Mouse (Mus musculus) CH12.LX (cell line): ENCODE data around the gene Mypop. TPM values are rescaled to one million over a fixed set of nuclear protein-coding genes. Genes with fewer than 3 reads are reported as not detected.

Experiments
- DNase-seq: peaks from one replicate; pipeline ENCODE4 v3.0.0-alpha.2; 2013; ENCODE audit errors: extremely low read depth
- H3K27ac ChIP-seq: 2 replicates; pipeline ENCODE4 v1.5.1; 2012; ENCODE audit warnings: low read depth, mild to moderate bottlenecking, control low read depth, moderate library complexity; ENCODE audit not compliant: insufficient read depth
- H3K27me3 ChIP-seq: replicated peaks from 2 replicates; pipeline ENCODE3; 2012; ENCODE audit warnings: inconsistent platforms
- H3K36me3 ChIP-seq, 2 experiments: replicated peaks in 1 of 2; 2 replicates each; pipeline versions ENCODE3 to v1.6.1; 2012; ENCODE audit warnings: inconsistent platforms in 1 of 2, low read length in 1 of 2, mild to moderate bottlenecking in 1 of 2, mixed read lengths in 1 of 2, moderate library complexity in 1 of 2; ENCODE audit not compliant: control insufficient read depth in 1 of 2, insufficient read depth in 1 of 2
- H3K4me1 ChIP-seq, 2 experiments: 2 replicates each; pipeline ENCODE4 v1.6.1; 2012; ENCODE audit warnings: inconsistent platforms in 1 of 2, moderate library complexity in 1 of 2; ENCODE audit not compliant: insufficient read depth in 2 of 2, control insufficient read depth in 1 of 2
- H3K4me2 ChIP-seq: 2 replicates; pipeline ENCODE4 v1.6.1; 2012; ENCODE audit warnings: low read depth, mild to moderate bottlenecking, control low read depth; ENCODE audit not compliant: poor library complexity, insufficient read depth, severe bottlenecking
- H3K4me3 ChIP-seq, 3 experiments: fragments of 150-350 bp in 1 of 3; sonication (generic) in 1 of 3; replicated peaks in 1 of 3; 2 replicates each; pipeline versions ENCODE3 to v1.5.1; 2011 to 2012; ENCODE audit warnings: low read depth in 2 of 3, low read length in 2 of 3, mild to moderate bottlenecking in 2 of 3, moderate library complexity in 2 of 3, control low read depth in 1 of 3, improper control_type of control experiment in 1 of 3, inconsistent platforms in 1 of 3, mixed read lengths in 1 of 3; ENCODE audit not compliant: poor library complexity in 1 of 3
- H3K79me2 ChIP-seq: replicated peaks from 2 replicates; pipeline ENCODE4 v1.6.1; 2012; ENCODE audit warnings: mild to moderate bottlenecking, moderate library complexity; ENCODE audit not compliant: control insufficient read depth, poor library complexity, insufficient read depth, severe bottlenecking; ENCODE audit errors: extremely low read depth
- H3K9ac ChIP-seq: 2 replicates; pipeline ENCODE4 v1.6.1; 2012; ENCODE audit warnings: low read depth, mild to moderate bottlenecking, control low read depth, moderate library complexity; ENCODE audit not compliant: insufficient read depth
- H3K9me3 ChIP-seq: replicated peaks from 2 replicates; pipeline ENCODE3; 2012; ENCODE audit warnings: low read length, inconsistent platforms, mixed read lengths
- BHLHE40 ChIP-seq: IDR thresholded peaks from 2 replicates; pipeline ENCODE4 v1.6.1; 2011; ENCODE audit warnings: mild to moderate bottlenecking, low read depth, low read length, improper control_type of control experiment
- CHD1 ChIP-seq: IDR thresholded peaks from 2 replicates; pipeline ENCODE4 v1.6.1; 2012; ENCODE audit warnings: low read depth, low read length, improper control_type of control experiment, inconsistent platforms
- CHD2 ChIP-seq: IDR thresholded peaks from 2 replicates; pipeline ENCODE4 v1.6.1; 2011; ENCODE audit warnings: low read length, improper control_type of control experiment
- CTCF ChIP-seq, 2 experiments: IDR thresholded peaks in 1 of 2; conservative IDR thresholded peaks in 1 of 2; 2 replicates each; pipeline ENCODE4 v1.5.1; 2011 to 2012; ENCODE audit warnings: low read depth in 2 of 2, low read length in 2 of 2, improper control_type of control experiment in 1 of 2, inconsistent platforms in 1 of 2, mild to moderate bottlenecking in 1 of 2, moderate library complexity in 1 of 2
- E2F4 ChIP-seq: IDR thresholded peaks from 2 replicates; pipeline ENCODE4 v1.6.1; 2011; ENCODE audit warnings: low read depth, low read length, improper control_type of control experiment; ENCODE audit not compliant: insufficient replicate concordance
- ELF1 ChIP-seq: IDR thresholded peaks from 2 replicates; pipeline ENCODE4 v1.6.1; 2014; ENCODE audit warnings: low read depth, mild to moderate bottlenecking, inconsistent platforms, low read length, improper control_type of control experiment
- EP300 ChIP-seq: IDR thresholded peaks from 2 replicates; pipeline ENCODE4 v1.6.1; 2011; ENCODE audit warnings: low read length, improper control_type of control experiment
- ETS1 ChIP-seq: conservative IDR thresholded peaks from 2 replicates; pipeline ENCODE4 v1.6.1; 2012; ENCODE audit warnings: low read depth, mild to moderate bottlenecking, inconsistent platforms, low read length, improper control_type of control experiment, moderate library complexity
- GABPA ChIP-seq: IDR thresholded peaks from 2 replicates; pipeline ENCODE4 v1.6.1; 2012; ENCODE audit warnings: low read depth, low read length, improper control_type of control experiment, inconsistent platforms; ENCODE audit not compliant: insufficient replicate concordance
- HCFC1 ChIP-seq: IDR thresholded peaks from 2 replicates; pipeline ENCODE4 v1.6.1; 2012; ENCODE audit warnings: low read depth, mild to moderate bottlenecking, inconsistent platforms, low read length, improper control_type of control experiment
- JUN ChIP-seq: IDR thresholded peaks from 2 replicates; pipeline ENCODE4 v1.6.1; 2011; ENCODE audit warnings: low read depth, mild to moderate bottlenecking, low read length, improper control_type of control experiment, moderate library complexity; ENCODE audit not compliant: insufficient read depth
- JUND ChIP-seq: conservative IDR thresholded peaks from 2 replicates; pipeline ENCODE4 v1.6.1; 2011; ENCODE audit warnings: low read depth, low read length, improper control_type of control experiment
- KAT2A ChIP-seq: IDR thresholded peaks from 2 replicates; pipeline ENCODE4 v1.6.1; 2012; ENCODE audit warnings: low read length, improper control_type of control experiment, inconsistent platforms; ENCODE audit not compliant: insufficient replicate concordance
- MAFK ChIP-seq: IDR thresholded peaks from 2 replicates; pipeline ENCODE4 v1.6.1; 2011; ENCODE audit warnings: low read length, improper control_type of control experiment; ENCODE audit not compliant: insufficient replicate concordance
- MAX ChIP-seq: IDR thresholded peaks from 2 replicates; pipeline ENCODE4 v1.6.1; 2011; ENCODE audit warnings: low read length, improper control_type of control experiment
- MEF2A ChIP-seq: IDR thresholded peaks from 2 replicates; pipeline ENCODE4 v1.6.1; 2014; ENCODE audit warnings: low read depth, mild to moderate bottlenecking, inconsistent platforms, low read length, improper control_type of control experiment, borderline replicate concordance
- MXI1 ChIP-seq: IDR thresholded peaks from 2 replicates; pipeline ENCODE4 v1.6.1; 2011; ENCODE audit warnings: mild to moderate bottlenecking, low read depth, low read length, improper control_type of control experiment
- MYC ChIP-seq: IDR thresholded peaks from 2 replicates; pipeline ENCODE4 v1.6.1; 2011; ENCODE audit warnings: low read depth, mild to moderate bottlenecking, improper control_type of control experiment, low read length
- NELFE ChIP-seq: IDR thresholded peaks from 2 replicates; pipeline ENCODE4 v1.6.1; 2011; ENCODE audit warnings: low read depth, low read length, improper control_type of control experiment
- PAX5 ChIP-seq: IDR thresholded peaks from 2 replicates; pipeline ENCODE4 v1.6.1; 2012; ENCODE audit warnings: low read length, inconsistent platforms, mixed read lengths
- POLR2A ChIP-seq: IDR thresholded peaks from 2 replicates; pipeline ENCODE4 v1.6.1; 2011; ENCODE audit warnings: low read depth, mild to moderate bottlenecking, improper control_type of control experiment, low read length
- POLR2AphosphoS2 ChIP-seq: IDR thresholded peaks from 2 replicates; pipeline ENCODE4 v1.6.1; 2011; ENCODE audit warnings: low read depth, low read length, improper control_type of control experiment
- RAD21 ChIP-seq: IDR thresholded peaks from 2 replicates; pipeline ENCODE4 v1.6.1; 2011; ENCODE audit warnings: low read depth, mild to moderate bottlenecking, low read length, improper control_type of control experiment, moderate library complexity
- RCOR1 ChIP-seq: conservative IDR thresholded peaks from 2 replicates; pipeline ENCODE4 v1.6.1; 2012; ENCODE audit warnings: low read depth, mild to moderate bottlenecking, inconsistent platforms, low read length, improper control_type of control experiment
- SIN3A ChIP-seq: IDR thresholded peaks from 2 replicates; pipeline ENCODE4 v1.6.1; 2012; ENCODE audit warnings: low read length, improper control_type of control experiment, inconsistent platforms
- SMC3 ChIP-seq: IDR thresholded peaks from 2 replicates; pipeline ENCODE4 v1.6.1; 2011; ENCODE audit warnings: low read depth, low read length, improper control_type of control experiment
- TBP ChIP-seq: conservative IDR thresholded peaks from 2 replicates; pipeline ENCODE4 v1.6.1; 2011; ENCODE audit warnings: low read depth, low read length, improper control_type of control experiment
- TCF12 ChIP-seq: IDR thresholded peaks from 2 replicates; pipeline ENCODE4 v1.6.1; 2014; ENCODE audit warnings: low read depth, mild to moderate bottlenecking, inconsistent platforms, low read length, improper control_type of control experiment
- UBTF ChIP-seq: IDR thresholded peaks from 2 replicates; pipeline ENCODE4 v1.6.1; 2012; ENCODE audit warnings: low read depth, mild to moderate bottlenecking, inconsistent platforms, low read length, improper control_type of control experiment, moderate library complexity
- USF1 ChIP-seq: IDR thresholded peaks from 2 replicates; pipeline ENCODE4 v1.6.1; 2014; ENCODE audit warnings: low read depth, mild to moderate bottlenecking, inconsistent platforms, low read length, improper control_type of control experiment
- USF2 ChIP-seq: conservative IDR thresholded peaks from 2 replicates; pipeline ENCODE4 v1.6.1; 2011; ENCODE audit warnings: low read depth, low read length, improper control_type of control experiment
- ZC3H11A ChIP-seq: IDR thresholded peaks from 2 replicates; pipeline ENCODE4 v1.6.1; 2012; ENCODE audit warnings: low read depth, mild to moderate bottlenecking, inconsistent platforms, low read length, improper control_type of control experiment
- ZKSCAN1 ChIP-seq: IDR thresholded peaks from 2 replicates; pipeline ENCODE4 v1.6.1; 2012; ENCODE audit warnings: low read depth, inconsistent platforms, low read length, improper control_type of control experiment, borderline replicate concordance
- ZMIZ1 ChIP-seq: IDR thresholded peaks from 2 replicates; pipeline ENCODE4 v1.6.1; 2012; ENCODE audit warnings: low read depth, mild to moderate bottlenecking, inconsistent platforms, low read length, improper control_type of control experiment
- ZNF384 ChIP-seq: IDR thresholded peaks from 2 replicates; pipeline ENCODE4 v1.6.1; 2012; ENCODE audit warnings: low read depth, low read length, improper control_type of control experiment, inconsistent platforms
- dilution Hi-C: fragments of 300-500 bp; cut with MboI; formaldehyde crosslinking; loops from 2 replicates; pipeline ENCODE4 v1.14.3; 2020; ENCODE audit warnings: low sequenced_read_pairs; ENCODE audit not compliant: extremely low pct_unique_long_range_greater_than_20kb, extremely low pct_ligation_motif_present
- in situ Hi-C: fragments of 300-500 bp; cut with MboI; formaldehyde crosslinking; loops from 3 replicates; pipeline ENCODE4 v1.14.3; 2019; ENCODE audit warnings: low sequenced_read_pairs, low pct_ligation_motif_present, low pct_unique_long_range_greater_than_20kb, mixed read lengths
- polyA plus RNA-seq: library from polyadenylated mRNA; unstranded; fragments of >175 nt; gene quantifications from 2 replicates; pipeline ENCODE4 v1.2.1, GENCODE M21; 2012; ENCODE audit warnings: low read depth; ENCODE audit not compliant: insufficient read length
- total RNA-seq, 2 experiments: library from RNA; depleted of rRNA; stranded (reverse); fragments of 300-350 nt in 1 of 2; fragments of >200 nt in 1 of 2; gene quantifications; 2 replicates each; pipeline ENCODE4 v1.2.3; 2012 to 2014

The Mypop gene
- total and polyA plus RNA-seq, 3 experiments, result 1.2 to 4.7 (median 2.5) TPM

DNA sequence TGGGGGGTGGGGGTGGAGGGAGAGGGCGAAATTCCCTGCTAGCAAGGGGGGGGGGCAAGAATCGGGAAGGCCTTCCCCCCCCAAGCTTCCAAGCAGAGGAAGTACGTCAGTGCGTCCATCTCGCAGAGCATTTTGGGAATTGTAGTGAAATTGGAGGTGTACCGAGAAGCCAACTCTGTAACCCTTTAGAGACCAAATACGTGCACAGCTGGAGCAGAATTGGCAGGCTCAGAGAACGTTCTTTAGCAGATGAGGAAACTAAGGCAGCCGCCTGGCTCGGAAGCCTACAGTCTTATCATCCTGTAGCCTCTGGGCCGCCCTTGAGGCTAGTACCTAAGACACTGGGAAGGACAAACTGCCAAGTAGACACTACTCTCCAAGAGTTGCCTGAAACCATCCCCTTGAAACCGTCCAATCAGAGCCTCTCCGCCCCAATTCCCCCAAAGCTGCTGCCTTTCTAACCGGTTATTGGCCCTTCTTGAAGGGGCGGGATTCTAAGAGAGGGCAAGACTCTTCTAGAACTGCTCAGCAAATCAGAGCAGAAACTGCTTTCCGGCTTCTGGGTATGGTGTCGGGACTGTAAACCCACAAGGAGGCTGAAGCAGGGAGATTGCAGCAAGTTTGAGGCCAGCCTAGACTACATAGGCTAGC lies 11.9 kb downstream of the Mypop start (continued):
- no peak for TF ChIP-seq ZNF384
- TF ChIP-seq CTCF (conservative IDR thresholded peaks at IDR 0.05 in 1 of 2, IDR thresholded peaks at IDR 0.05 in 1 of 2; ENCODE audit: low read depth in 2 of 2, low read length in 2 of 2), result no peak
- peak; percentile 77 for TF ChIP-seq NELFE

DNA sequence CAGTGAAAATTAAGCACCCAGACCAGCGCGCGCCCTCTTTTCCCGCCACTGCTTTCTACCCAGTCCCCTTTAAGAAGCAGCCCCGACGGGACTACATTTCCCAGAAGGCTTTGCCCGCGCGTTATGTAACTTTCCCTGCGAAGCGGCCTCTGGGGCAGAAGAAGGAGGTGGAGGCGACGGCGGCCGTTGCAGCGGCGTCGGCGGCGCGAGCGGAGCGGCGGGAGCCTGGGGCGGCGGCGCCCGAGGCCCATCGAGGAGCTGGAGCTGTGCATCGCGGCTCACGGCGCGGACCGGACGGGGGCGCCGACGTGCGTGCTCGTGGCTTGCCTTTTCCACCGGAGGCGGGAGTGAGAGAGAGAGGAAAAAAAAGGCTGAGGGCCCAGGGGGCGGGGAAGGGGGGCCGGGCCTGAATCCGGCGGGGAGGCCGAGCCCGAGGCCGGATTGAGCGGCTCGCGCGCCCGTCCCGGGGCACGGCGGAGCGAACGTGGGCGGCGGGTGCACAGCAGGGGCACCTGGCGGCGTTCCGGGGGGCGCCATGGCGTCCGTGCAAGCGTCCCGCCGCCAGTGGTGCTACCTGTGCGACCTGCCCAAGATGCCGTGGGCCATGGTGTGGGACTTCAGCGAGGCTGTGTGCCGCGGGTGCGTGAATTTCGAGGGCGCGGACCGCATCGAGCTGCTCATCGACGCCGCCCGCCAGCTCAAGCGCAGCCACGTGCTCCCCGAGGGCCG lies 13.0 kb downstream of the Mypop start, which contains the start of gene Irf2bp1:
Gene Irf2bp1 (plus strand): TSS at position 143 of the 729 bp plus-strand sequence.
- dilution Hi-C loops (no loop called here), in situ Hi-C loops (no loop called here)
- TF ChIP-seq UBTF (0 out of 2 replicates have a peak, but pooled peaks have one; percentile 51), MAX (no peak), SIN3A (peak; percentile 54; the same call in 1 of the 2 replicates), CHD1 (no peak), ZKSCAN1 (no peak), MYC (no peak), MEF2A (peak; percentile 57; the same call in 1 of the 2 replicates), EP300 (no peak), SMC3 (no peak), ELF1 (peak; percentile 60), USF2 (no peak), ZC3H11A (no peak), JUN (no peak), KAT2A (peak; percentile 95), BHLHE40 (no peak), TCF12 (peak; percentile 61), NELFE (peak; percentile 74), E2F4 (peak; percentile 97), POLR2AphosphoS2 (no peak), ZMIZ1 (peak; percentile 45; the same call in 1 of the 2 replicates), MXI1 (peak; percentile 26; the same call in 1 of the 2 replicates), ETS1 (no peak), GABPA (peak; percentile 95), RCOR1 (no peak), RAD21 (no peak), MAFK (no peak), POLR2A (peak; percentile 68), HCFC1 (peak; percentile 93), JUND (no peak), PAX5 (no peak), USF1 (no peak), TBP (no peak), CHD2 (no peak), ZNF384 (no peak; the same call in 1 of the 2 replicates)

More for the DNA sequence above, 13.0 kb downstream of the Mypop start, which contains the start of gene Irf2bp1:
- DNase-seq, result peak; percentile 94
- Histone ChIP-seq H3K4me2 (peak within 1 kb of the TSS; percentile 67; the same call in 1 of the 2 replicates), H3K4me1 (peaks cover 7 to 54% of the 10 kb centered on the region in 2 experiments; a peak in 2 of 4 replicates), H3K4me3 (peak within 1 kb of the TSS; percentile 50 to 83 (median 66)), H3K27me3 (peaks cover 5% of the 10 kb centered on the region), H3K27ac (peak within 1 kb of the TSS; percentile 74), H3K9me3 (peaks cover 4% of the 10 kb centered on the region), H3K9ac (peak within 1 kb of the TSS; percentile 78), H3K79me2 (no peaks in the 10 kb centered on the region), H3K36me3 (peaks cover 8 to 23% of the 10 kb centered on the region in 2 experiments)
